Mouse (Mus musculus): ENCODE data around the gene Wfdc11.

GRCm38 (mm10) chr2:164704235-164704634, 30.3 kb upstream of the Wfdc11 start:
- no peak for TF ChIP-seq GATA1 (IDR thresholded peaks at IDR 0.05; ENCODE audit: low read length)
- TF ChIP-seq TAL1 (IDR thresholded peaks at IDR 0.05; ENCODE audit: low read length): no peak

Measured in erythroblast, embryonic 14.5 days (primary cell).